Mouse (Mus musculus): ENCODE measurements around the gene Ccdc34. TPM values are rescaled to one million over a fixed set of nuclear protein-coding genes. Genes with fewer than 3 reads are reported as not detected.
A peak's percentile ranks its signal among the peaks of the same experiment; 100 is the strongest.

Ccdc34 gene
- polyA plus RNA-seq, 1 experiment from 2014 or later, result 44.5 TPM

DNA sequence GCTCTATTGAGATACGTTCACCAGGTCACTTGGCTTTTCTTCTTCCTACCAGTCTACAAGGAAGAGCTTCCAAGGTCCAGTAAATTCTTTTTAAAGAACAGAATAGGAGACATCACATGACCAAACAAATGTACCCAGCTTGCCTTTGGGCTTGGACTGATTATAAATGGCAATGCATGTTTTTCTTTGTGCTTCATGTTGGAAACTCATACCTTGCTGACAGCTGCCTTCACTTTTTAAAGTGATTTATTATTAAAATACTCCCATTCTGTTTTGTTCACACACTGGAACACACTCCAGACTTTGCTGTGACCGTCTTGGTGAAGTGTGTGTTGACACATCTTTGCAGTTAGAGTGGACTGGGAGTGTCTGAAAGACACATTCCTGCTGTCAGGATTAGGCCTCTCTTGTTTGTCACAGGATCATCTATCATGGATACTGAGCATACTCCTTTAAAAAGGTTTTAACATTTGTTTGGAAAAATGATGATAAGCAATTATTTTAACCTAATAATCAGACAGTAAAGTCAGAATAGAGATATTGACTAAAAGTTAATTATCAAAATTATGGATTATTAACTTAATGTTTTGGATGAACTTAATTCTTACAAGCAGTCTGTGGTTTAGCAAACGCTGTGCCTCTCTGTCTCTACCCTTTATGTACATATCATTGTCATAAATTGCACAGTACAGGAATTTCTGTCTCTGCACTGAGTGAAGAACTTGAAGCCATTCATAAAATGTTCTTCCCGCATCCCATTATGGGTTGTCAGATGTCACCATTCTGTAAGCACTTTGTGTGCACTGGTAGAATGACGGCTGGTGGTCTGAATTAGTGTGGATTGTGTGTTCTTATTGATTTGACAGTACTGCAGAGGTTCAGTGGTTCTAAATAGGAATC, 25.5 kb downstream of the Ccdc34 start:
- 0 out of 2 replicates have a peak, but pooled peaks have one; percentile 56 for ATAC-seq
- Histone ChIP-seq H3K4me2 (replicated peaks) (no peak overlapping the region), H3K27me3 (no peaks in the 10 kb centered on the region), H3K27ac (no peak overlapping the region), H3K9me3 (no peaks in the 10 kb centered on the region), H3K4me3 (replicated peaks) (no peak overlapping the region), H3K4me1 (replicated peaks) (no peaks in the 10 kb centered on the region), H3K36me3 (0 out of 2 replicates have a peak, but pooled peaks cover 13% of the 10 kb centered on the region), H3K9ac (replicated peaks) (no peak overlapping the region)
- 51% methylated on average over 5 of the region's 5 CpGs for WGBS

DNA sequence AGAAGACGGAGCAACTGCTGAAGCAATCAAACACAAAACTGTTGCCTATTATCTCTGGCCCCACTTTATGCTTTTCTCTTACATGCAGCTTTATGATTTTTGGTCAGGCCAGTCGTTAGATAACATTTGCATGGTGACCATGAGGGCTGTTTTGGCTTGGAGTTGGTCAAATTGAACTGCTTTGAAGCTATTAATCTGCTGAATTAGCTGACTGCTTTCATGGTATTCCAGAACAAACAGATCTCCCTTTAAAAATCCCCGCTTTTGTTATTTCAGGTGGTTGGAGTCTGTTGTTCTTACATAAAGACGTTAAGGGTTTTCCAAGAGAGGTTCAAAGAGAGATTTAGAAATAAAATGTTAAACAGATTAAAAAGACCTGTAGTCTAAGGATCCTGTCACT, 40.8 kb downstream of the Ccdc34 start:
- Histone ChIP-seq H3K9ac (replicated peaks) (no peak overlapping the region), H3K4me1 (replicated peaks) (no peaks in the 10 kb centered on the region), H3K9me3 (no peaks in the 10 kb centered on the region), H3K4me2 (replicated peaks) (no peak overlapping the region), H3K36me3 (no peaks in the 10 kb centered on the region), H3K27ac (no peak overlapping the region), H3K27me3 (no peaks in the 10 kb centered on the region), H3K4me3 (replicated peaks) (no peak overlapping the region)
- 35% methylated on average over 4 of the region's 4 CpGs for WGBS
- no peak for ATAC-seq

DNA sequence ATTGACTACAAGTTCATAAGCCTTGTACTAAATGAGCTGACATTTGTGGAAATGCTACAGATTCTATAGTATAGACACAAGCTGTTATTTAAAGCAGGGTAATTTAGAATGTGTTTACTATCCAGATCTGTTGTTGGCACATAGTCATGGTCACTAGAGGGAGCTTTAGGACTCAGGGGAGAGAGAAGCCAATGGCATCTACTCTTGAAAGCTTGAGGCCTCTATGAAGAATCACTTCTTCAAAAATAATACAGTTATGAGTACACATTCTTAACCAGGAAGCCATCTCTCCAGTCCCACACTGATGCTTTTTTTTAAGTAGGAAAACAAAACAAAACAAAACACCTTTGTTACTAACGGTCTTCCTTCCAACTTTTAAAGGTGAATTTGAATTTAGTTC, 45.5 kb downstream of the Ccdc34 start:
- H3K4me1 ChIP-seq (replicated peaks), result no peaks in the 10 kb centered on the region
- H3K9ac ChIP-seq (replicated peaks), result no peak overlapping the region
- H3K27ac ChIP-seq, result no peak overlapping the region
- no peaks in the 10 kb centered on the region for H3K27me3 ChIP-seq
- no peak overlapping the region for H3K4me2 ChIP-seq (replicated peaks)
- H3K9me3 ChIP-seq, result no peaks in the 10 kb centered on the region; the same call in 1 of the 2 replicates
- H3K36me3 ChIP-seq, result no peaks in the 10 kb centered on the region
- H3K4me3 ChIP-seq (replicated peaks), result no peak overlapping the region
- ATAC-seq, result no peak
- WGBS, result 89% methylated on average over 1 of the region's 1 CpGs

DNA sequence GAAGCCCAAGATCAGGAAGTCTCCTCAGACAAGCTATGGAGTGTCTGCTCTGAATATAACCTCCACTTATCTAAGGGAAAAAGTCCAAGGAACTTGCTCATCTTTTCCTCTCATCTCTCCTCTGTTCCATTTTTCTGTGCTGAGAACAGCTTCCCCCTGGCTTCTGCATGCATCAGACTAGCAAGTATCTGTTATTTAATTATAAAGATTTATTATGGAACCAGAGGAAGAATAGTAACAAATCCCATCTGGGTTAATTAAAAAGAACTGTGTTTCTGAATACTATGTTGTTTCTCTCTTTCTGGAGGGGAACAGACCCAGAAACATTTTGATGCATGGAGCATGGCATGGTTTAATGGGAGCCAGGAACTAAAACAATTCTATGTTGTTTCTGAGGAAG, 51.3 kb downstream of the Ccdc34 start:
- Histone ChIP-seq H3K4me2 (replicated peaks) (no peak overlapping the region), H3K36me3 (no peaks in the 10 kb centered on the region), H3K27ac (no peak overlapping the region), H3K27me3 (no peaks in the 10 kb centered on the region), H3K4me3 (replicated peaks) (no peak overlapping the region), H3K4me1 (replicated peaks) (no peaks in the 10 kb centered on the region), H3K9me3 (no peaks in the 10 kb centered on the region; the same call in none of the 2 replicates), H3K9ac (replicated peaks) (no peak overlapping the region)
- no peak for ATAC-seq

DNA sequence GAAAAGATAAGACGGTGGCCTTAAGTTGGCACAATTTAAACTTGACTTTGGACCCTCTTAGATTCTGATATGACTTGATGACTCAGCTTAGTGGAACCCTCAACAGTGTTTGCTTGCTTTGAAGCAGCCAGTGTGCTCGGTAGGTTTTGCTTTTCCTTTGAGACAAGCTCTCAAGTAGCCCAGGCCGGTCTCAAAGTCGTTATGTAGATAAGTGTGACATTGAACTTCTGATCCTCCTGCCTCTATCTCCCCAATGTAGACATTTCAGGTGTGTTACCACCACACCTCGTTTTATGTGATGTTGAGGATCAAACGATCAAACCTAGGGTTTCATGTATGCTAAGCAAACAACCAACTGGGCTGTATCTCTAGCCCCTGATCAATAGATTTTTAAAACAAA, 55.4 kb downstream of the Ccdc34 start:
- no peak overlapping the region for H3K9ac ChIP-seq (replicated peaks)
- WGBS, result 89% methylated on average over 6 of the region's 6 CpGs
- no peaks in the 10 kb centered on the region for H3K27me3 ChIP-seq
- no peak overlapping the region for H3K27ac ChIP-seq
- H3K36me3 ChIP-seq, result no peaks in the 10 kb centered on the region
- no peaks in the 10 kb centered on the region for H3K4me1 ChIP-seq (replicated peaks)
- H3K9me3 ChIP-seq, result no peaks in the 10 kb centered on the region; the same call in 1 of the 2 replicates
- H3K4me2 ChIP-seq (replicated peaks), result no peak overlapping the region
- no peak overlapping the region for H3K4me3 ChIP-seq (replicated peaks)
- no peak for ATAC-seq

DNA sequence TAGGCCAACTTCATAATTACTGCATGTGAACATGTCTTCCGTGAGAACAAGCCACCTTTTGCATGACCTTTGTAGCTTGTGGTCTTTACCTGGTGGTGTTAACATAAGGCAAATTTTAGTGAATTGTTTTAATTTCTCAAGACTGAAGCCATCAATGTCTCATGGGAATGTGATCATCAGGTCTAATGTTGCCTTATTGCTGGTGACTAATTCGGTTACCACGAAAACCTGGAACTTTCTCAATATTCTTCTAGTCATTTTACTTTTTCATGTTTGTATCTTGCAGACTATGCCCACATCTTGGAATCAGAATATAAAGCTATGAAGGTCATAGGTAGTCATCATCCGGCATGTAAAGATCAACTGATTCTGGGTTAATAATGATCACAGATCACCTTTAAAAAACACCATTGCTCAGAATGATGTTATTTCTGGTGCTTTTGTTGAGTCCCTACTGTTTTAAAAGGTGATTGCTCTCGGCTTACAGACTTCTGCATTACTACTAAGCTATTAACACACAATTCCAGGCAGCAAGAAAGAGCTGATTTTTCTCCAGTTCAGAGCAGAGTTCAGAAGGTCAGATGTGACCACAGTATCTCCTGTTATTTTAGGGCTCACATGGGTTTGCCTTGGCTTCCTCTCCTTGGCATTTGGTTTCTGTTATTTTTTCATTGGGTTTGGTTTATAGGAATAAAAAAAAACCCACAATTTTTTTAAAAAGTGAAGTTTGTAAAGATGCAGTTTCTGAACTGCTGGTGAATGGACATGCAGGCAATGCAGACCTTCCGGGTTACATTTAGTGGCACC, 57.2 kb downstream of the Ccdc34 start:
- no peak for ATAC-seq
- no peaks in the 10 kb centered on the region for H3K36me3 ChIP-seq
- no peak overlapping the region for H3K27ac ChIP-seq
- no peaks in the 10 kb centered on the region; the same call in 1 of the 2 replicates for H3K9me3 ChIP-seq
- H3K9ac ChIP-seq (replicated peaks), result no peak overlapping the region
- no peaks in the 10 kb centered on the region for H3K4me1 ChIP-seq (replicated peaks)
- WGBS, result 92% methylated on average over 6 of the region's 6 CpGs
- no peak overlapping the region for H3K4me3 ChIP-seq (replicated peaks)
- H3K4me2 ChIP-seq (replicated peaks), result no peak overlapping the region
- H3K27me3 ChIP-seq, result no peaks in the 10 kb centered on the region

DNA sequence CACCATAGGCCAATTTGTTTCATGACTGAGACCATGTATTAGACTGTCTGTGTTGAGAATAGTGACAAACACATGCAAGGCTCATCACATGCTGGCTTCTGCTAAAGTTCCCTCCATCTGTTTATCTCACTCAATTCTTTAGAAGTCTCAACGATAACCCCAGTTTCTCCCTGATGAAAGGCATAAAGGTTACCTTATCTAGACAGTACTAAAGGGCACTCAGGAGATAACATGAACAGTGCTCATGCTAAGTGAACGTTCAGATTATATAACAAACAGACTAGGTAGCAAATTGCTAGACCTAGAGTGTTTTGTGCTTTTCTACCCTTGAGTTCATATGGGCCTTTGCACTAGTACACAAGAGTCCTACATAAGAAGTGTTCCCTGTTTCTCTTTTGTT, 59.6 kb downstream of the Ccdc34 start:
- Histone ChIP-seq H3K4me1 (replicated peaks) (no peaks in the 10 kb centered on the region), H3K4me2 (replicated peaks) (no peak overlapping the region), H3K36me3 (no peaks in the 10 kb centered on the region), H3K27me3 (no peaks in the 10 kb centered on the region), H3K9ac (replicated peaks) (no peak overlapping the region), H3K4me3 (replicated peaks) (no peak overlapping the region), H3K9me3 (no peaks in the 10 kb centered on the region), H3K27ac (no peak overlapping the region)
- 91% methylated on average over 2 of the region's 2 CpGs for WGBS
- ATAC-seq, result no peak

DNA sequence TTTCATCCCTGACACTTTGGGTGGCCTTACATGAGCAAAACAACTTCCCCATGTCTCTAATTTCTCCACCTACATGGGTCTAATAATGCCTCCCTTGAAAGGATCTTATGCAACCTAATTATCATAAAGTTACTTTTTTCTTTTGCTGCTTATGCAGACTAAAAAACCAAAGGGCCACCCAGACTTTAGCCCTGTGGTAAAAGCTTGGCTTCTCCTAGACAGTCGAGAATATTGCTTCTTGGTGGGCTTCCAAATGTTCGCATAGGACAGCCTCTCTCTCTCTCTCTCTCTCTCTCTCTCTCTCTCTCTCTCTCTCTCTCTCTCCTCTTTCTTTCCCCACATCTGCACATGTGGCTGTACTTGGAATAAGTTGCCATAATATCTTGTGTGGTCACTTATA, 60.0 kb downstream of the Ccdc34 start:
- no peak overlapping the region for H3K9ac ChIP-seq (replicated peaks)
- H3K4me1 ChIP-seq (replicated peaks), result no peaks in the 10 kb centered on the region
- H3K27me3 ChIP-seq, result no peaks in the 10 kb centered on the region
- no peak overlapping the region for H3K4me3 ChIP-seq (replicated peaks)
- H3K9me3 ChIP-seq, result no peaks in the 10 kb centered on the region
- WGBS, result 82% methylated on average over 2 of the region's 2 CpGs
- no peak for ATAC-seq
- no peak overlapping the region for H3K27ac ChIP-seq
- no peak overlapping the region for H3K4me2 ChIP-seq (replicated peaks)
- H3K36me3 ChIP-seq, result no peaks in the 10 kb centered on the region

DNA sequence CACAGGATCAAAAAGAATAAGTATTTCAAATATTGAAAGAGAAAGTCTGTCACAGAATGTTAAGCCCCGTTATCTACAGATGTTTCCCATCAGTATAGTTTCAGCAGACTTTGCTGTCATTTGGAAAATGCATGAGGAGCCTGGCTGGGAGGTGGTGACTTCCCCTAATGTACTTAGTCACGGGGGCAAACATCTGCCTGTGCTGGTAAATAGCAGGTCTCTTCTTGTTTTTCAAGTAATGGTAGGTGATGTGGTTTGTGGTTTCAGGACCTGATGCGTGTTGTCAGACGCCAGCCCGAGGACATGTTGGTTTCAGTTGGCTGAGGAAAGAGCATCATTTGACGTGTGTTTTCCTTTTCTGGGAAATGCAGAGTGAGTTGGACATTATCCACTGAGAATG, 62.9 kb downstream of the Ccdc34 start:
- Histone ChIP-seq H3K27me3 (no peaks in the 10 kb centered on the region), H3K36me3 (no peaks in the 10 kb centered on the region), H3K9me3 (no peaks in the 10 kb centered on the region), H3K4me3 (replicated peaks) (no peak overlapping the region), H3K4me2 (replicated peaks) (no peak overlapping the region), H3K27ac (no peak overlapping the region), H3K9ac (replicated peaks) (no peak overlapping the region), H3K4me1 (replicated peaks) (no peaks in the 10 kb centered on the region)
- no peak for ATAC-seq
- 76% methylated on average over 6 of the region's 6 CpGs for WGBS

DNA sequence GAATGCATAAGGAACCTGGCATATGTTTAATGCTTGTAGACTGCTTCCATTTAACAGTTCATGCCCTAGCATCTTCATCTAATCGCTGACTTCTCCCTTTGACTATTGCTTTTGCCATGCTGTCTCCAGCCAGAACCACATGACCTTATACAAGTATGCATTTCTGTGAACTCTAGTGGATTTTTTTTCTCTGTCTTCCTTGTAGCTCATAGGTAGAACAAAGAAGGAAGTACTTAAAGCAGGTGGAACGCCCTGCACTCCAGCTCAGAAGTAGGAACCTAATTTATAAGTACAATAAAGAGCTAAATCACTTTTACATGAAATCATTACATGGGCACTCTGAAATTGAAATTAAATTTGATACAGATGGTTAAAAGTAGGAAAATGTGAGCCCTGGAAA, 65.4 kb downstream of the Ccdc34 start:
- H3K4me1 ChIP-seq (replicated peaks), result no peaks in the 10 kb centered on the region
- 86% methylated on average over 2 of the region's 2 CpGs for WGBS
- H3K36me3 ChIP-seq, result no peaks in the 10 kb centered on the region
- no peak overlapping the region for H3K4me2 ChIP-seq (replicated peaks)
- H3K4me3 ChIP-seq (replicated peaks), result no peak overlapping the region
- no peaks in the 10 kb centered on the region for H3K27me3 ChIP-seq
- ATAC-seq, result no peak
- H3K27ac ChIP-seq, result no peak overlapping the region
- no peak overlapping the region for H3K9ac ChIP-seq (replicated peaks)
- no peaks in the 10 kb centered on the region for H3K9me3 ChIP-seq

DNA sequence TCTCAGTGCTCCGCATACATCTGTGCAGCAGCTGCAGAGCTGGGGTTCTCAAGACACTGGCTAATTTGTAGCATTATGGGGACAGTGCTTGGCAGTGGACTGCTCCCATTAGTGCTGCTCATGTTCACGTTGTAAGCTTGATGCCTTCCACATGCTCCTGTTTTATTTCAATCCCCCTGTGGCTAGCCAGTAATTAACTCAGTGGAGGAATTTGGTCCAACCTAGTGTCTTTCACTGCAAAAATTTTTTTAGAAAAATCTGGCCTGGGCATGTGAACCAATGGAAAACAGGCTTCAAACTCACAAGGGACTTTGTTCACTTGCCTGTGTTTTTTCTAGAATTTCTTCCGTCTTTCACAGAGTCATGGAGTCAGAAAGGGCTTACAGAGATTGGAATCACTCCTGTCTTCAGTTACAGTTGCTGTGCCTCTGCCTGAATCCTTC, 68.1 kb downstream of the Ccdc34 start:
- no peaks in the 10 kb centered on the region for H3K36me3 ChIP-seq
- H3K9ac ChIP-seq (replicated peaks), result no peak overlapping the region
- ATAC-seq, result no peak
- no peak overlapping the region for H3K4me3 ChIP-seq (replicated peaks)
- no peak overlapping the region for H3K4me2 ChIP-seq (replicated peaks)
- H3K27ac ChIP-seq, result no peak overlapping the region
- no peaks in the 10 kb centered on the region for H3K27me3 ChIP-seq
- H3K9me3 ChIP-seq, result no peaks in the 10 kb centered on the region
- 77% methylated on average over 3 of the region's 3 CpGs for WGBS
- H3K4me1 ChIP-seq (replicated peaks), result no peaks in the 10 kb centered on the region

DNA sequence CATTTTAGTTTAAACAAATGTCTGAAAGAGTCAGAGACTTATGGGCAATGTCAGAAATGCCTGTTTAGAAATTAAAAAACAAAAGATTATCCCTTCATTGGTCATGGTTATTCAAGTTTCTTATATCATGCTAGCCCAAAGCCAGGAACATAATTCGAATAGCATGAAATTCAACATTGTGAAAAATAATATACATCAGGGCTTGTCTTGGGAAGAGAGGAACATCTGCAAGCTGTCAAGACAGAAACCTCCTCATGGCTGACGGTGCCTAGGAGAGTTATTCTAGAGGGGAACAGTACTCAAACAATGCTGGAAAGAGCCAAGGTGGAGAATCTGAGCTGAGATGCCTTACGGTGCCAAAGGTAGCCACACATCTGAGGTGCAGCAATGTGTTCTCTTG, 96.5 kb downstream of the Ccdc34 start:
- Histone ChIP-seq H3K27ac (no peak overlapping the region), H3K27me3 (no peaks in the 10 kb centered on the region), H3K4me2 (replicated peaks) (no peak overlapping the region), H3K4me1 (replicated peaks) (no peaks in the 10 kb centered on the region), H3K4me3 (replicated peaks) (no peak overlapping the region), H3K9ac (replicated peaks) (no peak overlapping the region), H3K36me3 (no peaks in the 10 kb centered on the region), H3K9me3 (no peaks in the 10 kb centered on the region)
- 92% methylated on average over 3 of the region's 3 CpGs for WGBS
- no peak for ATAC-seq
